Mouse (Mus musculus) embryonic fibroblast, embryonic 13.5 days (primary cell): Measurements from ENCODE around the gene Myo15.

ENCODE experiments used
- CTCF ChIP-seq: IDR thresholded peaks from 2 replicates; pipeline ENCODE4 v1.5.1; 2011; ENCODE audit warnings: mild to moderate bottlenecking, control low read depth, low read length, moderate library complexity, borderline replicate concordance; ENCODE audit not compliant: insufficient read depth
- POLR2A ChIP-seq: IDR thresholded peaks from 2 replicates; pipeline ENCODE4 v1.6.1; 2011; ENCODE audit warnings: low read depth, mild to moderate bottlenecking, control low read depth, low read length, moderate library complexity

- TF ChIP-seq POLR2A (peak; percentile 86), CTCF (no peak)
Measured at GRCm38 (mm10) chr11:60536859-60537467, 67.8 kb downstream of the Myo15 start.
